In genomic region chr17:30187154-30187553, GRCm38 (mm10) we compare ENCODE assay signal across 18 mouse cellular contexts.
DNase-seq lines count a peak whose midpoint lies in the region; ATAC-seq and TF ChIP-seq lines count a peak whose summit lies in the region.
"Had no signal": no experiment of that assay in that cellular context is flagged by ENCODE, and none has a peak within 500 bp of the region (broad histone marks: within the 10 kb centered on the region; RNA-seq: fewer than 3 reads in every experiment).

No protein-coding gene starts in this region.

- H3K27me3 ChIP-seq in forebrain, embryonic 13.5 days, result no peaks in the 10 kb centered on the region
- no peaks in the 10 kb centered on the region for H3K27me3 ChIP-seq in midbrain, embryonic 15.5 days (replicated peaks)
- H3K27me3 ChIP-seq: intestine, embryonic 15.5 days; limb, embryonic 13.5 days; stomach, embryonic 15.5 days had no signal

- DNase-seq in heart, adult 11 months, result peak; percentile 82
- DNase-seq in heart, adult 8-10 months (ENCODE audit: low spot score), result no peak
- DNase-seq in layer of hippocampus, adult 2 months (ENCODE audit: low spot score in 2 of 2), result peak in 1 of 2 experiments; percentile 7
- no peak for DNase-seq in layer of hippocampus, adult 8-10 months (ENCODE audit: low spot score in 2 of 2)
- no peak for DNase-seq in Muller cell, postnatal 12 days (ENCODE audit: inconsistent ontology term)
- DNase-seq: adrenal gland, adult 2 months; B cell, adult 2 months; cerebellum, adult 9-10 months; gastrocnemius, postnatal 10 days; kidney, postnatal 14 days; liver, postnatal 0 days; thymus, postnatal 4 days had no signal

- H3K36me3 ChIP-seq in forebrain, embryonic 13.5 days (ENCODE audit: poor library complexity, severe bottlenecking), result no peaks in the 10 kb centered on the region
- no peaks in the 10 kb centered on the region for H3K36me3 ChIP-seq in midbrain, embryonic 15.5 days (replicated peaks)
- H3K36me3 ChIP-seq: stomach, embryonic 15.5 days had no signal

- peak overlapping the region; percentile 94 for H3K27ac ChIP-seq in layer of hippocampus, adult 2 months
- peak overlapping the region; percentile 95 for H3K27ac ChIP-seq in forebrain, embryonic 13.5 days
- H3K27ac ChIP-seq in midbrain, embryonic 15.5 days, result peak overlapping the region; percentile 83
- H3K27ac ChIP-seq: intestine, embryonic 15.5 days; limb, embryonic 13.5 days; stomach, embryonic 15.5 days had no signal

- H3K4me2 ChIP-seq in forebrain, embryonic 13.5 days, result no peak overlapping the region
- H3K4me2 ChIP-seq in midbrain, embryonic 15.5 days, result no peak overlapping the region
- H3K4me2 ChIP-seq: intestine, embryonic 15.5 days; stomach, embryonic 15.5 days had no signal

- H3K4me1 ChIP-seq in forebrain, embryonic 13.5 days, result peaks cover 57% of the 10 kb centered on the region
- peaks cover 50% of the 10 kb centered on the region for H3K4me1 ChIP-seq in midbrain, embryonic 15.5 days

- H3K4me3 ChIP-seq in layer of hippocampus, adult 2 months, result no peak overlapping the region
- H3K4me3 ChIP-seq in forebrain, embryonic 13.5 days, result no peak overlapping the region
- no peak overlapping the region for H3K4me3 ChIP-seq in midbrain, embryonic 15.5 days
- H3K4me3 ChIP-seq: intestine, embryonic 15.5 days; limb, embryonic 13.5 days; myocyte; stomach, embryonic 15.5 days had no signal

- ATAC-seq in forebrain, embryonic 13.5 days, result no peak
- ATAC-seq in midbrain, embryonic 15.5 days (replicated peaks), result no peak
- ATAC-seq: intestine, embryonic 15.5 days; liver, postnatal 0 days had no signal

- 82% methylated on average over 6 of the region's 6 CpGs for WGBS in forebrain, embryonic 13.5 days
- 90% methylated on average over 6 of the region's 6 CpGs for WGBS in midbrain, embryonic 15.5 days

- TF ChIP-seq CTCF in layer of hippocampus, adult 2 months (conservative IDR thresholded peaks at IDR 0.05), result no peak

- H3K9me3 ChIP-seq in forebrain, embryonic 13.5 days (replicated peaks), result no peaks in the 10 kb centered on the region
- no peaks in the 10 kb centered on the region for H3K9me3 ChIP-seq in midbrain, embryonic 15.5 days
- H3K9me3 ChIP-seq: intestine, embryonic 15.5 days; limb, embryonic 13.5 days; stomach, embryonic 15.5 days had no signal

- no peak overlapping the region for H3K9ac ChIP-seq in forebrain, embryonic 13.5 days
- no peak overlapping the region for H3K9ac ChIP-seq in midbrain, embryonic 15.5 days
- H3K9ac ChIP-seq: intestine, embryonic 15.5 days; liver, postnatal 0 days; stomach, embryonic 15.5 days had no signal
